Mouse (Mus musculus) intestine, postnatal 0 days (tissue): Measurements from ENCODE around the gene Plcl1. TPM values are rescaled to one million over a fixed set of nuclear protein-coding genes. Genes with fewer than 3 reads are reported as not detected.
"Not testable (repeated sequence)": the region's sequence is repeated elsewhere in the genome, so short reads cannot be mapped to it uniquely, and the experiment has no call there.

ENCODE experiments used
- ATAC-seq: fragments of 200-750 bp; cut with Nextera tagmentation; 2 replicates; pipeline ENCODE4 v1.8.0; 2017; ENCODE audit warnings: mild to moderate bottlenecking, moderate TSS enrichment, moderate library complexity
- H3K27ac ChIP-seq: fragments of 300-500 bp; sonication (generic); 2 replicates; pipeline ENCODE4 v1.5.1; 2014; ENCODE audit warnings: mild to moderate bottlenecking, low read depth, low read length, moderate library complexity
- H3K27me3 ChIP-seq: fragments of 300-500 bp; sonication (generic); replicated peaks from 2 replicates; pipeline ENCODE4 v1.6.1; 2014; ENCODE audit warnings: low read length, mixed read lengths; ENCODE audit not compliant: control insufficient read depth, insufficient read depth
- H3K36me3 ChIP-seq: fragments of 300-500 bp; sonication (generic); 2 replicates; pipeline ENCODE4 v1.6.1; 2014; ENCODE audit warnings: mild to moderate bottlenecking, moderate library complexity; ENCODE audit not compliant: control insufficient read depth, insufficient read depth
- H3K4me1 ChIP-seq: fragments of 300-500 bp; sonication (generic); replicated peaks from 2 replicates; pipeline ENCODE4 v1.6.1; 2014; ENCODE audit warnings: antibody characterized with exemption, low read length, mixed read lengths; ENCODE audit not compliant: control insufficient read depth, insufficient read depth
- H3K4me2 ChIP-seq: fragments of 300-500 bp; sonication (generic); replicated peaks from 2 replicates; pipeline ENCODE4 v1.6.1; 2014; ENCODE audit warnings: low read depth, mild to moderate bottlenecking, moderate library complexity
- H3K4me3 ChIP-seq: fragments of 300-500 bp; sonication (generic); 2 replicates; pipeline ENCODE4 v1.5.1; 2014; ENCODE audit warnings: low read depth, low read length
- H3K9ac ChIP-seq: fragments of 300-500 bp; sonication (generic); 2 replicates; pipeline ENCODE4 v1.6.1; 2014; ENCODE audit warnings: mild to moderate bottlenecking, low read depth, low read length
- H3K9me3 ChIP-seq: fragments of 300-500 bp; sonication (generic); 2 replicates; pipeline ENCODE4 v1.6.1; 2016; ENCODE audit warnings: mixed run types; ENCODE audit not compliant: control insufficient read depth
- CTCF ChIP-seq: sonication (generic); IDR thresholded peaks from 2 replicates; pipeline ENCODE4 v1.5.1; 2016; ENCODE audit warnings: low read depth, mild to moderate bottlenecking, control low read depth, antibody characterized with exemption, moderate library complexity
- WGBS: fragments of 180-500 bp; shearing (Covaris S2); extraction: QIAGEN DNeasy Blood & Tissue Kit; methylation state at CpG from one replicate; pipeline ENCODE4 v1.1.7; 2014; 5-methylcytosine and 5-hydroxymethylcytosine counted together
- polyA plus RNA-seq: library from polyadenylated mRNA; unstranded; fragments of >200 nt; fragmentation: Nextera tagmentation; extraction: Ambion mirVana; gene quantifications from 2 replicates; pipeline ENCODE4 v1.2.1, GENCODE M21; 2015

Plcl1 gene
- polyA plus RNA-seq, 1 experiment from 2014 or later: 1.1 TPM

GRCm38 (mm10) chr1:55507061-55507460, 101.3 kb downstream of the Plcl1 start:
- TF ChIP-seq CTCF: no peak
- no peak overlapping the region for H3K27ac ChIP-seq

GRCm38 (mm10) chr1:55509587-55509986, 103.9 kb downstream of the Plcl1 start:
- Histone ChIP-seq H3K4me2 (no peak overlapping the region), H3K27ac (no peak overlapping the region), H3K27me3 (no peaks in the 10 kb centered on the region), H3K4me3 (no peak overlapping the region), H3K9me3 (no peaks in the 10 kb centered on the region), H3K9ac (no peak overlapping the region), H3K36me3 (no peaks in the 10 kb centered on the region), H3K4me1 (no peaks in the 10 kb centered on the region)
- WGBS: 56% methylated on average over 1 of the region's 1 CpGs
- TF ChIP-seq CTCF: no peak
- ATAC-seq: no peak

More at GRCm38 (mm10) chr1:55507061-55507460, 101.3 kb downstream of the Plcl1 start:
- WGBS: 85% methylated on average over 6 of the region's 6 CpGs
- Histone ChIP-seq H3K9ac (no peak overlapping the region), H3K4me3 (no peak overlapping the region), H3K4me1 (no peaks in the 10 kb centered on the region), H3K9me3 (no peaks in the 10 kb centered on the region), H3K27me3 (no peaks in the 10 kb centered on the region), H3K36me3 (no peaks in the 10 kb centered on the region), H3K4me2 (no peak overlapping the region)
- no peak for ATAC-seq

GRCm38 (mm10) chr1:55512165-55512564, 106.4 kb downstream of the Plcl1 start:
- Histone ChIP-seq H3K4me3 (no peak overlapping the region), H3K9ac (no peak overlapping the region), H3K9me3 (no peaks in the 10 kb centered on the region), H3K27ac (no peak overlapping the region), H3K4me2 (no peak overlapping the region), H3K36me3 (no peaks in the 10 kb centered on the region), H3K27me3 (no peaks in the 10 kb centered on the region), H3K4me1 (no peaks in the 10 kb centered on the region)
- no peak for TF ChIP-seq CTCF
- WGBS: 95% methylated on average over 3 of the region's 3 CpGs
- no peak for ATAC-seq

GRCm38 (mm10) chr1:55512799-55513198, 107.1 kb downstream of the Plcl1 start:
- ATAC-seq, H3K9ac ChIP-seq, H3K4me1 ChIP-seq, H3K27ac ChIP-seq, H3K36me3 ChIP-seq, H3K27me3 ChIP-seq, H3K4me3 ChIP-seq, H3K9me3 ChIP-seq, H3K4me2 ChIP-seq: not testable (repeated sequence)
- WGBS: 85% methylated on average over 2 of the region's 2 CpGs

GRCm38 (mm10) chr1:55517182-55517581, 111.5 kb downstream of the Plcl1 start:
- H3K4me3 ChIP-seq: no peak overlapping the region
- H3K4me2 ChIP-seq: no peak overlapping the region
- no peaks in the 10 kb centered on the region for H3K4me1 ChIP-seq
- TF ChIP-seq CTCF: no peak
- H3K27me3 ChIP-seq: no peaks in the 10 kb centered on the region
- no peak for ATAC-seq
- H3K9me3 ChIP-seq: no peaks in the 10 kb centered on the region
- no peaks in the 10 kb centered on the region for H3K36me3 ChIP-seq
- H3K9ac ChIP-seq: no peak overlapping the region
- H3K27ac ChIP-seq: no peak overlapping the region

GRCm38 (mm10) chr1:55523966-55524365, 118.2 kb downstream of the Plcl1 start:
- peaks cover 5% of the 10 kb centered on the region; the same call in 1 of the 2 replicates for H3K4me1 ChIP-seq
- TF ChIP-seq CTCF: no peak
- no peak overlapping the region for H3K4me2 ChIP-seq
- no peaks in the 10 kb centered on the region for H3K9me3 ChIP-seq
- 84% methylated on average over 1 of the region's 1 CpGs for WGBS
- no peak for ATAC-seq
- no peaks in the 10 kb centered on the region for H3K36me3 ChIP-seq
- no peak overlapping the region for H3K27ac ChIP-seq
- H3K9ac ChIP-seq: no peak overlapping the region
- no peaks in the 10 kb centered on the region for H3K27me3 ChIP-seq
- H3K4me3 ChIP-seq: no peak overlapping the region

GRCm38 (mm10) chr1:55525100-55525499, 119.4 kb downstream of the Plcl1 start:
- Histone ChIP-seq H3K27ac (no peak overlapping the region), H3K4me2 (no peak overlapping the region), H3K9me3 (no peaks in the 10 kb centered on the region), H3K36me3 (no peaks in the 10 kb centered on the region), H3K4me3 (no peak overlapping the region), H3K27me3 (no peaks in the 10 kb centered on the region), H3K9ac (no peak overlapping the region), H3K4me1 (peaks cover 5% of the 10 kb centered on the region; the same call in 1 of the 2 replicates)
- no peak for ATAC-seq
- 67% methylated on average over 5 of the region's 5 CpGs for WGBS
- TF ChIP-seq CTCF: no peak
